9 mouse cellular contexts compared by ENCODE assay signal in genomic region chr4:41665009-41665675, GRCm38 (mm10). TPM values are rescaled to one million over a fixed set of nuclear protein-coding genes. Genes with fewer than 3 reads are reported as not detected.
A peak's percentile ranks its signal among the peaks of the same experiment; 100 is the strongest.
DNase-seq lines count a peak whose midpoint lies in the region; ATAC-seq lines count a peak whose summit lies in the region.
"Had no signal": no experiment of that assay in that cellular context is flagged by ENCODE, and none has a peak within 500 bp of the region (broad histone marks: within the 10 kb centered on the region; RNA-seq: fewer than 3 reads in every experiment).

No protein-coding gene starts in this region.

- peaks cover 44% of the 10 kb centered on the region for H3K4me1 ChIP-seq in heart, embryonic 13.5 days
- H3K4me1 ChIP-seq in forebrain, embryonic 13.5 days, result peaks cover 57% of the 10 kb centered on the region
- H3K4me1 ChIP-seq in limb, embryonic 12.5 days (replicated peaks), result peaks cover 56% of the 10 kb centered on the region

- H3K27ac ChIP-seq in heart, embryonic 13.5 days (replicated peaks), result no peak overlapping the region
- H3K27ac ChIP-seq in forebrain, embryonic 13.5 days, result peak overlapping the region; percentile 31
- peak overlapping the region; percentile 56; the same call in 1 of the 2 replicates for H3K27ac ChIP-seq in limb, embryonic 12.5 days

- 7% methylated on average over 7 of the region's 8 CpGs for WGBS in heart, embryonic 13.5 days
- WGBS in forebrain, embryonic 13.5 days, result 7% methylated on average over 6 of the region's 8 CpGs
- 3% methylated on average over 5 of the region's 8 CpGs for WGBS in limb, embryonic 12.5 days

- H3K4me2 ChIP-seq in heart, embryonic 13.5 days, result peak overlapping the region; percentile 12; the same call in 1 of the 2 replicates
- no peak overlapping the region for H3K4me2 ChIP-seq in forebrain, embryonic 13.5 days
- 0 out of 2 replicates have a peak overlapping the region, but pooled peaks have one; percentile 6 for H3K4me2 ChIP-seq in limb, embryonic 12.5 days

- H3K9me3 ChIP-seq in heart, embryonic 13.5 days, result no peaks in the 10 kb centered on the region
- no peaks in the 10 kb centered on the region for H3K9me3 ChIP-seq in forebrain, embryonic 13.5 days (replicated peaks)
- H3K9me3 ChIP-seq in limb, embryonic 12.5 days, result no peaks in the 10 kb centered on the region

- H3K9ac ChIP-seq in heart, embryonic 13.5 days, result peak overlapping the region; percentile 63
- peak overlapping the region; percentile 6; the same call in 1 of the 2 replicates for H3K9ac ChIP-seq in forebrain, embryonic 13.5 days
- H3K9ac ChIP-seq in limb, embryonic 12.5 days (replicated peaks), result peak overlapping the region; percentile 45

- H3K36me3 ChIP-seq in heart, embryonic 13.5 days, result no peaks in the 10 kb centered on the region
- H3K36me3 ChIP-seq in forebrain, embryonic 13.5 days (ENCODE audit: poor library complexity, severe bottlenecking), result peaks cover 74% of the 10 kb centered on the region
- no peaks in the 10 kb centered on the region for H3K36me3 ChIP-seq in limb, embryonic 12.5 days

- peak; percentile 18; the same call in 1 of the 2 replicates for ATAC-seq in heart, embryonic 13.5 days (ENCODE audit: extremely low read depth, insufficient number of reproducible peaks, low FRiP score, low TSS enrichment)
- ATAC-seq in forebrain, embryonic 13.5 days, result no peak
- ATAC-seq in limb, embryonic 12.5 days (ENCODE audit: insufficient number of reproducible peaks, insufficient read depth, low FRiP score, low TSS enrichment, low read depth), result no peak

- no peak for DNase-seq in heart, postnatal 4 days
- DNase-seq in adrenal gland, postnatal 10 days, result peak; percentile 77
- no peak for DNase-seq in layer of hippocampus, adult 9-10 months (ENCODE audit: low spot score)
- DNase-seq in left cerebral cortex, postnatal 10 days (ENCODE audit: extremely low spot score in 1 of 2, low spot score in 2 of 2), result no peak
- DNase-seq in cerebellum, adult 9-11 months, result no peak
- DNase-seq: heart, postnatal 10 days had no signal

- peaks cover 56% of the 10 kb centered on the region for H3K27me3 ChIP-seq in heart, embryonic 13.5 days (replicated peaks)
- H3K27me3 ChIP-seq in forebrain, embryonic 13.5 days, result no peaks in the 10 kb centered on the region
- peaks cover 94% of the 10 kb centered on the region for H3K27me3 ChIP-seq in limb, embryonic 12.5 days

- intact Hi-C loops in left cerebral cortex, postnatal 10 days (cut with DNase I), result no loop called here

- H3K4me3 ChIP-seq in heart, embryonic 13.5 days, result no peak overlapping the region
- no peak overlapping the region for H3K4me3 ChIP-seq in forebrain, embryonic 13.5 days
- no peak overlapping the region for H3K4me3 ChIP-seq in limb, embryonic 12.5 days (replicated peaks)

RNA-seq across cellular contexts. Expression of gene Enho, which starts 25.0 kb away (rescaled TPM):
- 3.9 and 5.6 TPM in 2 replicates for polyA plus RNA-seq in heart, embryonic 13.5 days (2015; fragmentation: Nextera tagmentation; extraction: Ambion mirVana)
- 1 to 10 TPM; 5.5 to 5.8 TPM for total RNA-seq in heart, postnatal 4 days (2021)
- 10 to 100 TPM; 10.3 to 10.5 TPM for total RNA-seq in adrenal gland, postnatal 10 days (2021)
- polyA plus RNA-seq in forebrain, embryonic 13.5 days (2015; fragmentation: Nextera tagmentation; extraction: Ambion mirVana), result 47.8 and 50.6 TPM in 2 replicates
- polyA plus RNA-seq in limb, embryonic 12.5 days (2016; fragmentation: Nextera tagmentation; extraction: Ambion mirVana), result 21.9 and 22.2 TPM in 2 replicates
- total RNA-seq in left cerebral cortex, postnatal 10 days (2021), result 10 to 100 TPM; 61.8 to 62.2 TPM

RNA-seq across cellular contexts. Expression of gene Cntfr, which starts 31.7 kb away (rescaled TPM):
- 2.5 and 3.9 TPM in 2 replicates for polyA plus RNA-seq in heart, embryonic 13.5 days (2015; fragmentation: Nextera tagmentation; extraction: Ambion mirVana)
- 1 to 10 TPM; 3.9 to 4.0 TPM for total RNA-seq in heart, postnatal 4 days (2021)
- total RNA-seq in adrenal gland, postnatal 10 days (2021), result 10 to 100 TPM; 53.0 to 67.0 TPM
- polyA plus RNA-seq in forebrain, embryonic 13.5 days (2015; fragmentation: Nextera tagmentation; extraction: Ambion mirVana), result 21.1 and 21.8 TPM in 2 replicates
- 4.7 and 5.5 TPM in 2 replicates for polyA plus RNA-seq in limb, embryonic 12.5 days (2016; fragmentation: Nextera tagmentation; extraction: Ambion mirVana)
- total RNA-seq in left cerebral cortex, postnatal 10 days (2021), result 10 to 100 TPM; 57.4 to 75.1 TPM

RNA-seq across cellular contexts. Expression of gene Il11ra1, which starts 34.6 kb away (rescaled TPM):
- 137 and 146 TPM in 2 replicates for polyA plus RNA-seq in heart, embryonic 13.5 days (2015; fragmentation: Nextera tagmentation; extraction: Ambion mirVana)
- 10 to 100 TPM; 50.0 to 53.5 TPM for total RNA-seq in heart, postnatal 4 days (2021)
- 10 to 100 TPM; 61.0 to 68.2 TPM for total RNA-seq in adrenal gland, postnatal 10 days (2021)
- polyA plus RNA-seq in forebrain, embryonic 13.5 days (2015; fragmentation: Nextera tagmentation; extraction: Ambion mirVana), result 28.1 and 30.7 TPM in 2 replicates
- polyA plus RNA-seq in limb, embryonic 12.5 days (2016; fragmentation: Nextera tagmentation; extraction: Ambion mirVana), result 296 and 302 TPM in 2 replicates
- 10 to 100 TPM; 19.1 to 24.3 TPM for total RNA-seq in left cerebral cortex, postnatal 10 days (2021)

RNA-seq across cellular contexts. Expression of gene Rpp25l, which starts 48.2 kb away (rescaled TPM):
- 45.1 and 50.4 TPM in 2 replicates for polyA plus RNA-seq in heart, embryonic 13.5 days (2015; fragmentation: Nextera tagmentation; extraction: Ambion mirVana)
- total RNA-seq in heart, postnatal 4 days (2021), result 10 to 100 TPM; 27.8 to 28.6 TPM
- 10 to 100 TPM; 36.2 to 39.0 TPM for total RNA-seq in adrenal gland, postnatal 10 days (2021)
- 80.7 and 83.8 TPM in 2 replicates for polyA plus RNA-seq in forebrain, embryonic 13.5 days (2015; fragmentation: Nextera tagmentation; extraction: Ambion mirVana)
- 82.9 and 84.6 TPM in 2 replicates for polyA plus RNA-seq in limb, embryonic 12.5 days (2016; fragmentation: Nextera tagmentation; extraction: Ambion mirVana)
- total RNA-seq in left cerebral cortex, postnatal 10 days (2021), result 10 to 100 TPM; 28.4 to 30.3 TPM

RNA-seq across cellular contexts. Expression of gene Dctn3, which starts 57.8 kb away (rescaled TPM):
- 128 and 139 TPM in 2 replicates for polyA plus RNA-seq in heart, embryonic 13.5 days (2015; fragmentation: Nextera tagmentation; extraction: Ambion mirVana)
- total RNA-seq in heart, postnatal 4 days (2021), result 10 to 100 TPM; 77.5 to 86.9 TPM
- total RNA-seq in adrenal gland, postnatal 10 days (2021), result 100 to 1,000 TPM; 100 to 104 TPM
- 259 and 262 TPM in 2 replicates for polyA plus RNA-seq in forebrain, embryonic 13.5 days (2015; fragmentation: Nextera tagmentation; extraction: Ambion mirVana)
- polyA plus RNA-seq in limb, embryonic 12.5 days (2016; fragmentation: Nextera tagmentation; extraction: Ambion mirVana), result 103 and 104 TPM in 2 replicates
- total RNA-seq in left cerebral cortex, postnatal 10 days (2021), result 100 to 1,000 TPM; 181 to 196 TPM

Comparison
In these comparisons a context has a peak if more than half of its experiments do, and no peak if none do; other contexts are left out.
1. H3K9ac ChIP-seq: peak in every context shown above with its lines; median percentile 63 in heart, embryonic 13.5 days; 45 in limb, embryonic 12.5 days; 6 in forebrain, embryonic 13.5 days.
2. RNA of gene Enho, which starts 25.0 kb away (total RNA-seq): 61.8 to 62.2 TPM in left cerebral cortex, postnatal 10 days; 10.3 to 10.5 TPM in adrenal gland, postnatal 10 days and 5.5 to 5.8 TPM in heart, postnatal 4 days; every median in the first group is over 4 times any median in the second.
3. RNA of gene Cntfr, which starts 31.7 kb away (total RNA-seq): 57.4 to 75.1 TPM in left cerebral cortex, postnatal 10 days and 53.0 to 67.0 TPM in adrenal gland, postnatal 10 days; 3.9 to 4.0 TPM in heart, postnatal 4 days; every median in the first group is over 10 times any median in the second.